Mouse (Mus musculus) myocyte (in vitro differentiated cells): ENCODE results near the gene Lcp2.

Experiments used
- CEBPB ChIP-seq: IDR thresholded peaks from 2 replicates; pipeline ENCODE4 v1.6.1; 2011; ENCODE audit warnings: mild to moderate bottlenecking, moderate library complexity; ENCODE audit not compliant: poor library complexity, insufficient read depth, severe bottlenecking
- E2F4 ChIP-seq: IDR thresholded peaks from one replicate; pipeline ENCODE4 v1.6.1; 2011; ENCODE audit warnings: mild to moderate bottlenecking, control low read depth, moderate library complexity; ENCODE audit not compliant: insufficient read depth
- MAX ChIP-seq: IDR thresholded peaks from one replicate; pipeline ENCODE4 v1.6.1; 2011; ENCODE audit warnings: low read depth, mild to moderate bottlenecking, control low read depth
- MYOD1 ChIP-seq, 3 experiments: IDR thresholded peaks; one replicate each; pipeline ENCODE4 v1.6.1; 2011; ENCODE audit warnings: control low read depth in 2 of 3, low read depth in 2 of 3, mild to moderate bottlenecking in 2 of 3, moderate library complexity in 1 of 3; ENCODE audit not compliant: insufficient read length in 2 of 3, control insufficient read depth in 1 of 3
- MYOG ChIP-seq, 3 experiments: IDR thresholded peaks; one replicate each; pipeline ENCODE4 v1.6.1; 2011; ENCODE audit warnings: control low read depth in 2 of 3, low read depth in 2 of 3, mild to moderate bottlenecking in 2 of 3; ENCODE audit not compliant: insufficient read length in 2 of 3, control insufficient read depth in 1 of 3, insufficient read depth in 1 of 3
- POLR2A ChIP-seq: IDR thresholded peaks from one replicate; pipeline ENCODE4 v1.6.1; 2011; ENCODE audit warnings: low read depth, mild to moderate bottlenecking, control low read depth, moderate library complexity; ENCODE audit not compliant: insufficient read length
- POLR2AphosphoS2 ChIP-seq: IDR thresholded peaks from one replicate; pipeline ENCODE4 v1.6.1; 2011; ENCODE audit warnings: low read depth, control low read depth; ENCODE audit not compliant: insufficient read length
- REST ChIP-seq: IDR thresholded peaks from one replicate; pipeline ENCODE4 v1.6.1; 2011; ENCODE audit warnings: mild to moderate bottlenecking, control low read depth, moderate library complexity; ENCODE audit not compliant: insufficient read depth, insufficient read length
- TCF12 ChIP-seq: IDR thresholded peaks from one replicate; pipeline ENCODE4 v1.6.1; 2011; ENCODE audit warnings: mild to moderate bottlenecking, control low read depth; ENCODE audit not compliant: poor library complexity, insufficient read depth, severe bottlenecking
- USF1 ChIP-seq: IDR thresholded peaks from one replicate; pipeline ENCODE4 v1.6.1; 2011; ENCODE audit warnings: low read depth, mild to moderate bottlenecking, control low read depth, moderate library complexity

GRCm38 (mm10) chr11:34113760-34114159 is 67.0 kb downstream of the Lcp2 start:
- TF ChIP-seq MYOD1 (IDR thresholded peaks at IDR 0.05; ENCODE audit: control insufficient read depth in 1 of 3, insufficient read length in 2 of 3, low read depth in 2 of 3), result no peak
- no peak for TF ChIP-seq TCF12
- no peak for TF ChIP-seq CEBPB
- no peak for TF ChIP-seq POLR2A
- no peak for TF ChIP-seq REST
- no peak for TF ChIP-seq E2F4
- TF ChIP-seq MAX, result no peak
- TF ChIP-seq USF1, result no peak
- no peak for TF ChIP-seq POLR2AphosphoS2
- no peak for TF ChIP-seq MYOG (IDR thresholded peaks at IDR 0.05; ENCODE audit: control insufficient read depth in 1 of 3, insufficient read depth in 1 of 3, insufficient read length in 2 of 3, low read depth in 2 of 3)
